Mouse (Mus musculus) liver, adult 2 months (tissue): ENCODE measurements around the gene Mcm2.

Experiments used
- CTCF ChIP-seq: fragments of 200-500 bp; IDR thresholded peaks from 2 replicates; pipeline ENCODE4 v1.5.1; 2011; ENCODE audit warnings: low read depth, low read length, control low read depth
- POLR2A ChIP-seq: fragments of 200-500 bp; IDR thresholded peaks from 2 replicates; pipeline ENCODE4 v1.6.1; 2011; ENCODE audit warnings: low read length, control low read depth; ENCODE audit not compliant: insufficient read depth; ENCODE audit errors: extremely low read depth

DNA sequence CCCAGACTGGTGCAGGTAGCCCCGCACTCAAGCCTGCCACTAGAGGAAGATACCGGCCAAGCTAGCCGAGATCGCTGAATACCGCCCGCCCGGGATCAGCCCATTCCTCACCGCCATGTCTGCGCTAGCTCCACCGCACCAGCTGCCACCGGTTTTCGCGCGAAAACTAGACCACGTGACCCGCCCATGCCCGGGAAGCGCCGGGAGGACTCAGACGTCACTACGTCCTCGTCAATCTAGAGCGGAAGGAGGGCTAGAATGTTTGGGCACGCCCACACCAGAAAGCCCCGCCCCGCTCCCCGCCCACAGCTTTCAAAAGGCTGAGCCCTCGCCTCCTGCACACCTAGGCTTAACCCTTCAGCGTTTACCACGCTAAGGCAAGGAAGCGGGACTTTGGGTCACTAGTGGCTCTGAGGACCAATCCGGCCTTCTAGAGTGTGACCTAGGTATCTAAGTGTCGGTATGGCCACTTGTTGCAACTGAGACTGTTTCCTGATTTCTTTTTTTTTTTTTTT is at the start of gene Mcm2:
- no peak for TF ChIP-seq CTCF
- TF ChIP-seq POLR2A, result no peak
